Comparison of ENCODE assay signal across 22 mouse cellular contexts in the genomic region with DNA sequence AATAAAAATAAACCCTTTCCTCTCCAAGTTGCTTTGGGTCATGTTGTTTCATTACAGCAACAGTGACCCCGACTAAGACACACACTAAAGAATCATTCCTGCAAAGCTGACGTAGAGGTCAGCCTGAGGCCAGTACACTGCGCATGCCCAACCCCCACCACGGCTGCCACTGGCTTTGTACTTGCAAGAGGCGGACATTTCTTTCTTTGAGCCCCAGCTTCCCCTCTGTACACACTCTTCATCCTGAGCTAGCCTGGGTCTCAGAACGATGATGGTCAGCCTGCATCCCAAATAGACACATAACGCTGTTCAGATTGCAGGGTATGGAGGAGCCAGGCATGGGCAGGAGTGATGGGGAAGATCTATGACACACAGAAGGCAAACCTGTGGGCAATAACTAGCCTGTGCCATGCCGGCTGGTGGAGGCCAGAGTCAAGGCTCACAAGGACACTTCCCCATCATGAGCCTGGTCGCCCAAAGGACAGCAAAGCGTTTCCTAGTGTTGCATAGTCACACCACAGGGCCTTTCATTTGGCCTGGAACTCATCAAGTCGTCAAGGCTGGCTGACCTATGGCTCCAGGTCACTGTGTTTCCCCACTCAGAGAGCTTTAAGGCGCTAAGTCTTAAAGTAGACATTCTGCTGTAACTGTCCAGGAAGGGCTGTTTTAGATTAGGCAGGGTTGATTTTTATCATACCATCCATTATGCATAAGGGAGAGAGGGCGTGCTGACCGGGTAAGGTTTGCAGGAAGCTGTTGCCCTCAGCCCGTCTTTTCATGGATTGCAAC. TPM values are rescaled to one million over a fixed set of nuclear protein-coding genes. Genes with fewer than 3 reads are reported as not detected.
DNase-seq lines count a peak whose midpoint lies in the region; ATAC-seq lines count a peak whose summit lies in the region.
"Had no signal": no experiment of that assay in that cellular context is flagged by ENCODE, and none has a peak within 500 bp of the region (broad histone marks: within the 10 kb centered on the region; RNA-seq: fewer than 3 reads in every experiment).

No protein-coding gene starts in this region.

- H3K27ac ChIP-seq in midbrain, embryonic 10.5 days (replicated peaks), result 0 out of 2 replicates have a peak overlapping the region, but pooled peaks have one; percentile 30
- H3K27ac ChIP-seq in midbrain, embryonic 15.5 days, result no peak overlapping the region
- peak overlapping the region; percentile 77 for H3K27ac ChIP-seq in embryonic facial prominence, embryonic 13.5 days
- H3K27ac ChIP-seq: gastrocnemius, adult 2 months; heart, embryonic 15.5 days; hindbrain, embryonic 14.5 days; macrophage had no signal

- H3K4me3 ChIP-seq in midbrain, embryonic 10.5 days, result no peak overlapping the region
- H3K4me3 ChIP-seq in midbrain, embryonic 15.5 days, result no peak overlapping the region
- no peak overlapping the region for H3K4me3 ChIP-seq in embryonic facial prominence, embryonic 13.5 days
- H3K4me3 ChIP-seq: erythroblast, embryonic 14.5 days; gastrocnemius, adult 2 months; heart, embryonic 15.5 days had no signal

- no peak for ATAC-seq in midbrain, embryonic 15.5 days (replicated peaks)
- no peak for ATAC-seq in embryonic facial prominence, embryonic 13.5 days (ENCODE audit: insufficient number of reproducible peaks, insufficient read depth, low FRiP score, low TSS enrichment, low read depth)
- ATAC-seq: forebrain, embryonic 14.5 days had no signal

- WGBS in midbrain, embryonic 10.5 days, result 81% methylated on average over 15 of the region's 15 CpGs
- WGBS in midbrain, embryonic 15.5 days, result 84% methylated on average over 15 of the region's 15 CpGs
- WGBS in embryonic facial prominence, embryonic 13.5 days, result 42% methylated on average over 15 of the region's 15 CpGs

- H3K4me1 ChIP-seq in midbrain, embryonic 10.5 days, result peaks cover 19% of the 10 kb centered on the region; the same call in 1 of the 2 replicates
- H3K4me1 ChIP-seq in midbrain, embryonic 15.5 days, result no peaks in the 10 kb centered on the region
- H3K4me1 ChIP-seq in embryonic facial prominence, embryonic 13.5 days, result peaks cover 37% of the 10 kb centered on the region
- H3K4me1 ChIP-seq: heart, embryonic 15.5 days had no signal

- H3K36me3 ChIP-seq in midbrain, embryonic 10.5 days, result peaks cover 52% of the 10 kb centered on the region
- H3K36me3 ChIP-seq in midbrain, embryonic 15.5 days (replicated peaks), result peaks cover 15% of the 10 kb centered on the region; the same call in 1 of the 2 replicates
- peaks cover 40% of the 10 kb centered on the region for H3K36me3 ChIP-seq in embryonic facial prominence, embryonic 13.5 days

- H3K27me3 ChIP-seq in midbrain, embryonic 10.5 days (ENCODE audit: low read depth, poor library complexity, severe bottlenecking), result no peaks in the 10 kb centered on the region
- no peaks in the 10 kb centered on the region for H3K27me3 ChIP-seq in midbrain, embryonic 15.5 days (replicated peaks)
- H3K27me3 ChIP-seq in embryonic facial prominence, embryonic 13.5 days, result no peaks in the 10 kb centered on the region
- H3K27me3 ChIP-seq: heart, embryonic 15.5 days had no signal

- DNase-seq in midbrain, embryonic 10.5 days (ENCODE audit: low spot score), result no peak
- DNase-seq in embryo, embryonic 11 days, result peak; percentile 49
- DNase-seq in testis, postnatal 14 days (ENCODE audit: low spot score), result no peak
- no peak for DNase-seq in urinary bladder, adult 2 months (ENCODE audit: low spot score)
- DNase-seq in ovary, postnatal 36 days (ENCODE audit: low spot score), result no peak
- DNase-seq: cerebellum, adult 9-10 months; gastrocnemius, adult 2 months; heart, adult 18-20 months; heart, postnatal 36 days; kidney, adult 8-10 months; kidney, postnatal 10 days; left cerebral cortex, postnatal 4 days; right cerebral cortex, postnatal 25 days; spleen, adult 18-20 months; thymus, postnatal 25 days had no signal

- H3K4me2 ChIP-seq in midbrain, embryonic 15.5 days, result no peak overlapping the region
- H3K4me2 ChIP-seq in embryonic facial prominence, embryonic 13.5 days, result no peak overlapping the region
- H3K4me2 ChIP-seq: heart, embryonic 15.5 days; hindbrain, embryonic 14.5 days had no signal

- H3K9me3 ChIP-seq in midbrain, embryonic 10.5 days (replicated peaks), result no peaks in the 10 kb centered on the region
- H3K9me3 ChIP-seq in midbrain, embryonic 15.5 days, result no peaks in the 10 kb centered on the region
- H3K9me3 ChIP-seq in embryonic facial prominence, embryonic 13.5 days, result 0 out of 2 replicates have a peak, but pooled peaks cover 3% of the 10 kb centered on the region
- H3K9me3 ChIP-seq: heart, embryonic 15.5 days had no signal

- no peak overlapping the region for H3K9ac ChIP-seq in midbrain, embryonic 15.5 days
- no peak overlapping the region for H3K9ac ChIP-seq in embryonic facial prominence, embryonic 13.5 days
- H3K9ac ChIP-seq: heart, embryonic 15.5 days; hindbrain, embryonic 14.5 days had no signal

RNA-seq across cellular contexts. Expression of a gene that starts 13.2 kb away (rescaled TPM):
- polyA plus RNA-seq in midbrain, embryonic 10.5 days (2016; fragmentation: Nextera tagmentation; extraction: Ambion mirVana), result 1.4 and 2.0 TPM in 2 replicates
- polyA plus RNA-seq in midbrain, embryonic 15.5 days (2015; fragmentation: Nextera tagmentation; extraction: Ambion mirVana), result 1.6 TPM in 2 replicates
- polyA plus RNA-seq in embryonic facial prominence, embryonic 13.5 days (2015; fragmentation: Nextera tagmentation; extraction: Ambion mirVana), result 3.0 and 3.3 TPM in 2 replicates
- polyA plus RNA-seq in urinary bladder, adult 2 months (2012; rRNA removed), result 0.84 and 0.91 TPM in 2 replicates
- polyA plus RNA-seq: erythroblast, embryonic 14.5 days had no signal

RNA-seq across cellular contexts. Expression of a gene that starts 28.0 kb away (rescaled TPM):
- 138 and 149 TPM in 2 replicates for polyA plus RNA-seq in midbrain, embryonic 10.5 days (2016; fragmentation: Nextera tagmentation; extraction: Ambion mirVana)
- polyA plus RNA-seq in midbrain, embryonic 15.5 days (2015; fragmentation: Nextera tagmentation; extraction: Ambion mirVana), result 224 and 234 TPM in 2 replicates
- 136 and 149 TPM in 2 replicates for polyA plus RNA-seq in embryonic facial prominence, embryonic 13.5 days (2015; fragmentation: Nextera tagmentation; extraction: Ambion mirVana)
- 94.6 and 98.2 TPM in 2 replicates for polyA plus RNA-seq in urinary bladder, adult 2 months (2012; rRNA removed)
